Comparison of ENCODE assay signal across 23 mouse cellular contexts in genomic region chr16:52934749-52935148, GRCm38 (mm10).
A peak's percentile ranks its signal among the peaks of the same experiment; 100 is the strongest.
DNase-seq lines count a peak whose midpoint lies in the region; ATAC-seq lines count a peak whose summit lies in the region.
"Had no signal": no experiment of that assay in that cellular context is flagged by ENCODE, and none has a peak within 500 bp of the region (broad histone marks: within the 10 kb centered on the region; RNA-seq: fewer than 3 reads in every experiment).

No protein-coding gene starts in this region.

- H3K9me3 ChIP-seq in forebrain, embryonic 14.5 days (replicated peaks; ENCODE audit: control insufficient read depth, low read length) = no peaks in the 10 kb centered on the region
- H3K9me3 ChIP-seq in forebrain, embryonic 15.5 days = no peaks in the 10 kb centered on the region
- no peaks in the 10 kb centered on the region for H3K9me3 ChIP-seq in limb, embryonic 13.5 days
- H3K9me3 ChIP-seq: heart, embryonic 10.5 days; hindbrain, embryonic 10.5 days; limb, embryonic 15.5 days; neural tube, embryonic 13.5 days had no signal

- no peak overlapping the region for H3K27ac ChIP-seq in forebrain, embryonic 14.5 days (ENCODE audit: low read depth, low read length)
- H3K27ac ChIP-seq in forebrain, embryonic 15.5 days (replicated peaks) = no peak overlapping the region
- H3K27ac ChIP-seq in limb, embryonic 13.5 days = no peak overlapping the region; the same call in 1 of the 2 replicates
- H3K27ac ChIP-seq: heart, embryonic 10.5 days; hindbrain, embryonic 10.5 days; hindbrain, postnatal 0 days; limb, embryonic 15.5 days; liver, embryonic 14.5 days; neural tube, embryonic 13.5 days had no signal

- WGBS in forebrain, embryonic 14.5 days = 16% methylated on average over 1 of the region's 1 CpGs
- WGBS in forebrain, embryonic 15.5 days = 26% methylated on average over 1 of the region's 1 CpGs
- WGBS in limb, embryonic 13.5 days = 29% methylated on average over 1 of the region's 1 CpGs

- no peak overlapping the region for H3K4me3 ChIP-seq in forebrain, embryonic 14.5 days (ENCODE audit: low read depth, low read length)
- no peak overlapping the region for H3K4me3 ChIP-seq in forebrain, embryonic 15.5 days
- H3K4me3 ChIP-seq in limb, embryonic 13.5 days = no peak overlapping the region
- H3K4me3 ChIP-seq: heart, embryonic 10.5 days; hindbrain, embryonic 10.5 days; limb, embryonic 15.5 days; myocyte; neural tube, embryonic 13.5 days had no signal

- no peak overlapping the region for H3K4me2 ChIP-seq in forebrain, embryonic 14.5 days (ENCODE audit: low read length)
- H3K4me2 ChIP-seq in forebrain, embryonic 15.5 days (replicated peaks) = no peak overlapping the region
- H3K4me2 ChIP-seq in limb, embryonic 13.5 days (replicated peaks) = no peak overlapping the region
- H3K4me2 ChIP-seq: limb, embryonic 15.5 days; neural tube, embryonic 13.5 days had no signal

- no peaks in the 10 kb centered on the region for H3K27me3 ChIP-seq in forebrain, embryonic 14.5 days (replicated peaks; ENCODE audit: control insufficient read depth, insufficient read depth, low read length)
- H3K27me3 ChIP-seq in forebrain, embryonic 15.5 days = no peaks in the 10 kb centered on the region
- H3K27me3 ChIP-seq in limb, embryonic 13.5 days = no peaks in the 10 kb centered on the region
- H3K27me3 ChIP-seq: limb, embryonic 15.5 days; neural tube, embryonic 13.5 days had no signal

- no peaks in the 10 kb centered on the region for H3K4me1 ChIP-seq in forebrain, embryonic 14.5 days (ENCODE audit: control insufficient read depth, insufficient read depth, low read length)
- 0 out of 2 replicates have a peak, but pooled peaks cover 4% of the 10 kb centered on the region for H3K4me1 ChIP-seq in forebrain, embryonic 15.5 days
- peaks cover 8% of the 10 kb centered on the region for H3K4me1 ChIP-seq in limb, embryonic 13.5 days
- H3K4me1 ChIP-seq: heart, embryonic 10.5 days; hindbrain, embryonic 10.5 days; limb, embryonic 15.5 days; neural tube, embryonic 13.5 days had no signal

- no peak for ATAC-seq in forebrain, embryonic 14.5 days
- no peak for ATAC-seq in forebrain, embryonic 15.5 days (replicated peaks)
- ATAC-seq in limb, embryonic 13.5 days (ENCODE audit: low FRiP score, low read depth) = peak; percentile 48; the same call in 1 of the 2 replicates
- ATAC-seq: hindbrain, postnatal 0 days; intestine, embryonic 16.5 days; midbrain, embryonic 16.5 days had no signal

- H3K9ac ChIP-seq in forebrain, embryonic 14.5 days (ENCODE audit: low read length) = no peak overlapping the region
- H3K9ac ChIP-seq in forebrain, embryonic 15.5 days (replicated peaks) = no peak overlapping the region
- H3K9ac ChIP-seq in limb, embryonic 13.5 days = no peak overlapping the region
- H3K9ac ChIP-seq: limb, embryonic 15.5 days; liver, embryonic 14.5 days; neural tube, embryonic 13.5 days had no signal

- no peaks in the 10 kb centered on the region for H3K36me3 ChIP-seq in forebrain, embryonic 14.5 days (ENCODE audit: control insufficient read depth, insufficient read depth, low read length)
- H3K36me3 ChIP-seq in forebrain, embryonic 15.5 days = no peaks in the 10 kb centered on the region
- H3K36me3 ChIP-seq in limb, embryonic 13.5 days = no peaks in the 10 kb centered on the region
- H3K36me3 ChIP-seq: heart, embryonic 10.5 days; hindbrain, embryonic 10.5 days; limb, embryonic 15.5 days; neural tube, embryonic 13.5 days had no signal

- DNase-seq in forebrain, embryonic 14.5 days (ENCODE audit: low spot score) = peak; percentile 59
- DNase-seq in right cerebral cortex, postnatal 10 days (ENCODE audit: low spot score in 2 of 2) = peak; percentile 20 to 23
- DNase-seq in right cerebral cortex, postnatal 36 days (ENCODE audit: low spot score in 2 of 2) = no peak
- DNase-seq in brain, adult 2 months (ENCODE audit: low read depth, low spot score) = peak; percentile 16
- DNase-seq in frontal cortex, postnatal 25 days (ENCODE audit: low spot score in 2 of 2) = no peak
- DNase-seq: adrenal gland, postnatal 10 days; cerebellum, adult 9-10 months; gastrocnemius, postnatal 10 days; kidney, adult 9 months; kidney, postnatal 14 days; lung, postnatal 4 days; thymus, postnatal 25 days had no signal

Comparison
In these comparisons a context has a peak if more than half of its experiments do, and no peak if none do; other contexts are left out.
1. DNase-seq: peak in forebrain, embryonic 14.5 days (single experiment), right cerebral cortex, postnatal 10 days (2 of 2) and brain, adult 2 months (single experiment); none in right cerebral cortex, postnatal 36 days (0 of 2) and frontal cortex, postnatal 25 days (0 of 2).